Mouse (Mus musculus) cerebellum, adult 2 months (tissue): Measurements from ENCODE around the gene Clic4.

Source experiments
- CTCF ChIP-seq: fragments of 200-500 bp; IDR thresholded peaks from 2 replicates; pipeline ENCODE4 v1.5.1; 2011; ENCODE audit warnings: low read depth, mild to moderate bottlenecking, control low read depth, low read length, moderate library complexity, borderline replicate concordance; ENCODE audit not compliant: insufficient read depth
- POLR2A ChIP-seq: fragments of 200-500 bp; IDR thresholded peaks from 2 replicates; pipeline ENCODE4 v1.6.1; 2011; ENCODE audit warnings: low read length, control low read depth, borderline replicate concordance; ENCODE audit not compliant: insufficient read depth

- TF ChIP-seq CTCF = no peak; the same call in 1 of the 2 replicates
- no peak for TF ChIP-seq POLR2A
Observed at GRCm38 (mm10) chr4:135179077-135179481, 93.5 kb downstream of the Clic4 start.
